ENCODE assay signal across 13 mouse cellular contexts in the genomic region with DNA sequence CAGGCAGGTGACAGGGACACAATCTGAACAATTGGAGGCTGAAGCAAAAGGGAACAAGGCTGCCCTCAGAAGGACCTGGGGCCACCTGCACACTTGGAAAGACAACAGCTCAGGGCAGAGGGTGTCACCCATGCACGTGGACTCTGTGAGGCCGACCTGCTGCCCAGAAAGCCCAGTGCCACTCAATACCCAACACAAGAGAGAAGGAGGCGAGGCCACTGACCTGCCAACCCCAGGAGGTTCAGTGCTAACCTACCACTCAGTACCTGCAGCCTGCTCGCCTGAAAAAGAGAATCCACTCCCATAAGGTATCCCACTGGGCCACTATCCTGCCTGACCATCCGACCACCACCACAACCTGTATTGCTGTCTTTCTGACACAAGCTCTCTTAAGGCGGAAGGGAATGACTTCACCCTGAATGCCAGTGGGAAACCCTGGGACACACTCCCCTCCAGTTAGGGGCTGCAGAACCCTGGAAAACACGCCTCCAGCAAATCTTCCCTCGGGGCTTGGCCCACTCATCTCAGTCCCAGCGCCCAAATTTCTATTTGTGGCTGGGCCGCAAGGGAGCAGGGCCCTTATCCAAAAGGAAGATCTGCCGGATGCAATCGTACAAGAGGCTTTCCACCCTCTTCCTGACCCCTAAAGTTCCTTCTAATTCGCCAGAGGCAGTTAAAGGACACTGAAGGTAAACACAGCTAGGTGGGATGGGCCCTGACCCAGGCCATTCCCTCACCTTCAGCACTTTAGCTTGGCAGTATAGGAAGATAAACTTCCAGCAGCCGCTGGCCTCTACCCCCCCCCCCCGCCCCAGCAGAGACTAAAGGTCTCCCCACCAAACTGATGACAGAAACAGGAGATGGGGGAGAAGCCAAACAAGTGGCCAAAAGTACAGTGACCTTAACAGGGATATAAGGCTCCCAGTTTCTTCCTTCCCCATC. TPM values are rescaled to one million over a fixed set of nuclear protein-coding genes. Genes with fewer than 3 reads are reported as not detected.
DNase-seq lines count a peak whose midpoint lies in the region; ATAC-seq and TF ChIP-seq lines count a peak whose summit lies in the region.
"Had no signal": no experiment of that assay in that cellular context is flagged by ENCODE, and none has a peak within 500 bp of the region (broad histone marks: within the 10 kb centered on the region; RNA-seq: fewer than 3 reads in every experiment).

No protein-coding gene starts in this region.

- H3K27me3 ChIP-seq in liver, embryonic 12.5 days (replicated peaks), result peaks cover 92% of the 10 kb centered on the region
- H3K27me3 ChIP-seq in liver, embryonic 11.5 days (replicated peaks; ENCODE audit: control insufficient read depth, insufficient read depth, low read length), result peaks cover 64% of the 10 kb centered on the region
- peaks cover 13% of the 10 kb centered on the region; the same call in 1 of the 2 replicates for H3K27me3 ChIP-seq in intestine, embryonic 15.5 days (replicated peaks)
- H3K27me3 ChIP-seq in small intestine, adult 2 months (ENCODE audit: control insufficient read depth, insufficient read depth, low read length), result no peaks in the 10 kb centered on the region

- peaks cover 57% of the 10 kb centered on the region for H3K4me1 ChIP-seq in liver, embryonic 12.5 days
- H3K4me1 ChIP-seq in liver, embryonic 11.5 days (replicated peaks; ENCODE audit: control insufficient read depth, insufficient read depth, low read length), result peaks cover 19% of the 10 kb centered on the region
- H3K4me1 ChIP-seq in intestine, embryonic 15.5 days (replicated peaks), result peaks cover 46% of the 10 kb centered on the region
- peaks cover 32% of the 10 kb centered on the region for H3K4me1 ChIP-seq in small intestine, adult 2 months (ENCODE audit: control insufficient read depth, insufficient read depth, insufficient read length, low read length)

- H3K4me3 ChIP-seq in liver, embryonic 12.5 days, result no peak overlapping the region
- H3K4me3 ChIP-seq in liver, embryonic 11.5 days (ENCODE audit: low read depth, low read length), result no peak overlapping the region
- peak overlapping the region; percentile 67 for H3K4me3 ChIP-seq in intestine, embryonic 15.5 days (replicated peaks)
- peak overlapping the region; percentile 92 for H3K4me3 ChIP-seq in small intestine, adult 2 months (ENCODE audit: low read depth, low read length)

- H3K27ac ChIP-seq in liver, embryonic 12.5 days, result no peak overlapping the region
- H3K27ac ChIP-seq in liver, embryonic 11.5 days (ENCODE audit: low read depth, low read length), result no peak overlapping the region
- peak overlapping the region; percentile 94 for H3K27ac ChIP-seq in intestine, embryonic 15.5 days
- peak overlapping the region; percentile 96 for H3K27ac ChIP-seq in small intestine, adult 2 months (ENCODE audit: insufficient read depth, low read depth, low read length)
- H3K27ac ChIP-seq: hindbrain, embryonic 12.5 days had no signal

- H3K9me3 ChIP-seq in liver, embryonic 12.5 days (replicated peaks), result no peaks in the 10 kb centered on the region
- H3K9me3 ChIP-seq in liver, embryonic 11.5 days (ENCODE audit: control insufficient read depth, low read length), result no peaks in the 10 kb centered on the region
- H3K9me3 ChIP-seq in intestine, embryonic 15.5 days, result no peaks in the 10 kb centered on the region
- H3K9me3 ChIP-seq: hindbrain, embryonic 12.5 days had no signal

- TF ChIP-seq CTCF in small intestine, adult 2 months (IDR thresholded peaks at IDR 0.05; ENCODE audit: extremely low read depth, insufficient read length, insufficient replicate concordance, low read depth, low read length), result no peak

- H3K9ac ChIP-seq in liver, embryonic 12.5 days, result no peak overlapping the region
- no peak overlapping the region for H3K9ac ChIP-seq in liver, embryonic 11.5 days (ENCODE audit: low read depth, low read length)
- H3K9ac ChIP-seq in intestine, embryonic 15.5 days, result peak overlapping the region; percentile 81; the same call in 1 of the 2 replicates
- H3K9ac ChIP-seq: hindbrain, embryonic 12.5 days had no signal

- TF ChIP-seq POLR2A in small intestine, adult 2 months (IDR thresholded peaks at IDR 0.05; ENCODE audit: low read depth, low read length), result no peak

- DNase-seq in heart, adult 18-20 months, result peak; percentile 44 to 46
- no peak for DNase-seq in heart, postnatal 4 days
- DNase-seq in liver, embryonic 11.5 days (ENCODE audit: low spot score), result no peak
- DNase-seq in urinary bladder, postnatal 25 days (ENCODE audit: low spot score), result no peak
- DNase-seq: layer of hippocampus, adult 9-11 months; right cerebral cortex, postnatal 25 days; thymus, adult 18-20 months had no signal

- WGBS in liver, embryonic 12.5 days (ENCODE audit: insufficient replicate concordance), result 26% methylated on average over 15 of the region's 15 CpGs
- WGBS in liver, embryonic 11.5 days, result 30% methylated on average over 15 of the region's 15 CpGs
- 34% methylated on average over 15 of the region's 15 CpGs for WGBS in intestine, embryonic 15.5 days
- 19% methylated on average over 15 of the region's 15 CpGs for WGBS in small intestine, adult 2 months

- no peak for ATAC-seq in liver, embryonic 12.5 days
- ATAC-seq in liver, embryonic 11.5 days (replicated peaks; ENCODE audit: low FRiP score), result no peak
- ATAC-seq in intestine, embryonic 15.5 days, result no peak
- ATAC-seq in megakaryocyte progenitor cell, adult 5-6 weeks (replicated peaks; ENCODE audit: poor library complexity), result no peak
- ATAC-seq: CD4-positive, CD25-positive, alpha-beta regulatory T cell, adult 4 months had no signal

- H3K36me3 ChIP-seq in liver, embryonic 12.5 days, result no peaks in the 10 kb centered on the region
- H3K36me3 ChIP-seq in liver, embryonic 11.5 days (ENCODE audit: control insufficient read depth, insufficient read depth, low read length), result no peaks in the 10 kb centered on the region
- no peaks in the 10 kb centered on the region for H3K36me3 ChIP-seq in intestine, embryonic 15.5 days
- H3K36me3 ChIP-seq in small intestine, adult 2 months (ENCODE audit: control insufficient read depth, insufficient read depth, low read length), result 0 out of 2 replicates have a peak, but pooled peaks cover 4% of the 10 kb centered on the region
- H3K36me3 ChIP-seq: hindbrain, embryonic 12.5 days had no signal

- H3K4me2 ChIP-seq in liver, embryonic 12.5 days, result peak overlapping the region; percentile 2; the same call in 1 of the 2 replicates
- no peak overlapping the region for H3K4me2 ChIP-seq in liver, embryonic 11.5 days
- H3K4me2 ChIP-seq in intestine, embryonic 15.5 days (replicated peaks), result peak overlapping the region; percentile 96

RNA-seq across cellular contexts. Expression of a gene that starts 14.6 kb away (rescaled TPM):
- total RNA-seq in heart, adult 18-20 months (2021), result 1 to 10 TPM; 2.6 to 3.0 TPM
- 1 to 10 TPM; 6.5 to 8.6 TPM for total RNA-seq in heart, postnatal 4 days (2021)
- 0.72 and 0.92 TPM in 2 replicates for polyA plus RNA-seq in liver, embryonic 12.5 days (2016; fragmentation: Nextera tagmentation; extraction: Ambion mirVana)
- 1.2 and 1.6 TPM in 2 replicates for polyA plus RNA-seq in liver, embryonic 11.5 days (2014; fragmentation: Nextera tagmentation; extraction: Ambion mirVana)
- 9.7 and 10.3 TPM in 2 replicates for polyA plus RNA-seq in intestine, embryonic 15.5 days (2015; fragmentation: Nextera tagmentation; extraction: Ambion mirVana)
- 102 and 267 TPM in 2 replicates for polyA plus RNA-seq in small intestine, adult 2 months (2012; rRNA removed)
- total RNA-seq in megakaryocyte progenitor cell, adult 5-6 weeks (2015), result 0.12 and 0.25 TPM in 2 replicates
- not detected in 2 replicates for total RNA-seq in megakaryocyte progenitor cell, adult 5-6 weeks (2017)

RNA-seq across cellular contexts. Expression of a gene that starts 40.8 kb away (rescaled TPM):
- 10 to 100 TPM; 18.9 to 24.9 TPM for total RNA-seq in heart, adult 18-20 months (2021)
- total RNA-seq in heart, postnatal 4 days (2021), result 1 to 10 TPM; 8.7 to 9.5 TPM
- 0.13 and 0.24 TPM in 2 replicates for polyA plus RNA-seq in liver, embryonic 12.5 days (2016; fragmentation: Nextera tagmentation; extraction: Ambion mirVana)
- polyA plus RNA-seq in liver, embryonic 11.5 days (2014; fragmentation: Nextera tagmentation; extraction: Ambion mirVana), result 0.36 and 0.40 TPM in 2 replicates
- 1.2 TPM in 2 replicates for polyA plus RNA-seq in intestine, embryonic 15.5 days (2015; fragmentation: Nextera tagmentation; extraction: Ambion mirVana)
- polyA plus RNA-seq in small intestine, adult 2 months (2012; rRNA removed), result 0.34 and 0.37 TPM in 2 replicates
- not detected in 2 replicates for total RNA-seq in megakaryocyte progenitor cell, adult 5-6 weeks (2015)
- total RNA-seq in megakaryocyte progenitor cell, adult 5-6 weeks (2017), result 0.08 TPM in 1 of 2 replicates, not detected in the other

RNA-seq across cellular contexts. Expression of a gene that starts 57.1 kb away (rescaled TPM):
- 10 to 100 TPM; 25.6 to 33.4 TPM for total RNA-seq in heart, adult 18-20 months (2021)
- total RNA-seq in heart, postnatal 4 days (2021), result 10 to 100 TPM; 44.7 to 45.0 TPM
- polyA plus RNA-seq in liver, embryonic 12.5 days (2016; fragmentation: Nextera tagmentation; extraction: Ambion mirVana), result 92.4 and 92.9 TPM in 2 replicates
- 129 TPM in 2 replicates for polyA plus RNA-seq in liver, embryonic 11.5 days (2014; fragmentation: Nextera tagmentation; extraction: Ambion mirVana)
- 94.2 and 97.2 TPM in 2 replicates for polyA plus RNA-seq in intestine, embryonic 15.5 days (2015; fragmentation: Nextera tagmentation; extraction: Ambion mirVana)
- polyA plus RNA-seq in small intestine, adult 2 months (2012; rRNA removed), result 5.5 and 7.8 TPM in 2 replicates
- 25.2 and 28.0 TPM in 2 replicates for total RNA-seq in megakaryocyte progenitor cell, adult 5-6 weeks (2015)
- 55.3 and 60.7 TPM in 2 replicates for total RNA-seq in megakaryocyte progenitor cell, adult 5-6 weeks (2017)

RNA-seq across cellular contexts. Expression of a gene that starts 57.1 kb away (rescaled TPM):
- total RNA-seq in heart, adult 18-20 months (2021), result 1 to 10 TPM; 8.4 to 9.2 TPM
- total RNA-seq in heart, postnatal 4 days (2021), result 10 to 100 TPM; 22.5 to 24.2 TPM
- 10.9 and 12.1 TPM in 2 replicates for polyA plus RNA-seq in liver, embryonic 12.5 days (2016; fragmentation: Nextera tagmentation; extraction: Ambion mirVana)
- 17.2 and 18.9 TPM in 2 replicates for polyA plus RNA-seq in liver, embryonic 11.5 days (2014; fragmentation: Nextera tagmentation; extraction: Ambion mirVana)
- polyA plus RNA-seq in intestine, embryonic 15.5 days (2015; fragmentation: Nextera tagmentation; extraction: Ambion mirVana), result 12.5 and 14.5 TPM in 2 replicates
- 2.3 and 6.4 TPM in 2 replicates for polyA plus RNA-seq in small intestine, adult 2 months (2012; rRNA removed)
- 25.1 and 42.6 TPM in 2 replicates for total RNA-seq in megakaryocyte progenitor cell, adult 5-6 weeks (2015)
- 13.2 and 23.5 TPM in 2 replicates for total RNA-seq in megakaryocyte progenitor cell, adult 5-6 weeks (2017)

Comparison
In these comparisons a context has a peak if more than half of its experiments do, and no peak if none do; other contexts are left out.
1. DNase-seq: peak in heart, adult 18-20 months (2 of 2); none in heart, postnatal 4 days (single experiment), liver, embryonic 11.5 days (single experiment) and urinary bladder, postnatal 25 days (single experiment).
2. H3K27ac ChIP-seq: peak in intestine, embryonic 15.5 days (single experiment) and small intestine, adult 2 months (single experiment); none in liver, embryonic 12.5 days (single experiment) and liver, embryonic 11.5 days (single experiment).
3. H3K4me3 ChIP-seq: peak in intestine, embryonic 15.5 days (single experiment) and small intestine, adult 2 months (single experiment); none in liver, embryonic 12.5 days (single experiment) and liver, embryonic 11.5 days (single experiment).
4. RNA of a gene that starts 57.1 kb away (polyA plus RNA-seq): 129 TPM in liver, embryonic 11.5 days, 94.2 to 97.2 TPM in intestine, embryonic 15.5 days and 92.4 to 92.9 TPM in liver, embryonic 12.5 days; 5.5 to 7.8 TPM in small intestine, adult 2 months; every median in the first group is over 10 times any median in the second.